Mouse (Mus musculus): ENCODE measurements around the gene Flcn. TPM values are rescaled to one million over a fixed set of nuclear protein-coding genes. Genes with fewer than 3 reads are reported as not detected.

Gene Flcn
- polyA plus RNA-seq, 1 experiment = 81.1 TPM

DNA sequence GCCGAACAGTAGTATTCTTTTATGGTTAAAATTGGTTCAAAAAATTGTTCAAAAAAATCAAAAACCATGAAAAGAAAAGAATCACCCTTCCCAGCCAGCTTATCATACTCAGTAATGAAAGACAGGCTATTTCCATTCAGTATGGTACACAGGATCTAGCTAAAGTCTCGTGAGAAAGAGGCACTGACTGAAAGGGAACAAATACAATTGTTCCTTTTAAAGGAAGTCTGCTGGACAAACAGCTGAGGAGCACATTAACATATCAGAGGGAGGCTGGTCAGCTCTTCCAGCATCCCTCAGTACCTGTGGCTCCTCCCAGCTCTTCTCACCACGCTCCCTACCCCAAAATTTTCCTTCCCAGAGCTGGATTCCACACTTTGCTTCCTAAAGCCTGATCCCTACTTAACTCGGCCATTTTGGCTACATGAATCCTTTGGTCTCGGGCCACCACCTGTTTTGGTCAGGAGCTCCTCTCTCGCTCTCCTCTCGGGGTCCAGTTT is 27.7 kb downstream of the Flcn start:
- WGBS = 71% methylated on average over 7 of the region's 7 CpGs
- DNase-seq = no peak
- Histone ChIP-seq H3K27ac (ENCODE audit: insufficient read depth, low read length) (no peak overlapping the region), H3K27me3 (ENCODE audit: control insufficient read depth, insufficient read depth, low read length) (no peaks in the 10 kb centered on the region), H3K4me3 (replicated peaks; ENCODE audit: insufficient read depth, low read depth, low read length) (no peak overlapping the region), H3K4me1 (ENCODE audit: control insufficient read depth, insufficient read depth, low read length) (peaks cover 3% of the 10 kb centered on the region)
- TF ChIP-seq POLR2A (IDR thresholded peaks at IDR 0.05; ENCODE audit: borderline replicate concordance, insufficient read depth, low read length) (no peak), CTCF (IDR thresholded peaks at IDR 0.05; ENCODE audit: borderline replicate concordance, insufficient read depth, low read depth, low read length) (no peak)

DNA sequence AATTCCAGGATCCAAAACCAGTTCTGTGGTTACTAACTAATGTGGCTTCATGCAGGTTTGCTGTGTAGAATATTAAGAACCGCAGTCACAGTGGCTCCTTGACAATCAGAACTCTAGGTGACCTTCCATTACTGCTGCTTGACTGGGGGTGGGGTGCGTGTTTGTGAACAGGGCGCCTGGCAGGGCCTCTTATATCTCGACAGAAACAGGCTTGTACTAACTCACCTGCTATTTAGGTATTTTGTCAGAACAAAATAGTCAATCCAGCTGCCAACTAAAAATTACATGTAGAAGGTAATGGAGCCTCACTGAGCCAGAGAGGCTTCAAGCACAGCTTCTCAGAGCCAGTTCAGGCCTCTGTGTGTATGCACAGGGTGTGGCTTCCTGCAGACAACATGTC is 29.6 kb downstream of the Flcn start:
- DNase-seq = no peak
- TF ChIP-seq CTCF (IDR thresholded peaks at IDR 0.05; ENCODE audit: borderline replicate concordance, insufficient read depth, low read depth, low read length) (no peak), POLR2A (IDR thresholded peaks at IDR 0.05; ENCODE audit: borderline replicate concordance, insufficient read depth, low read length) (no peak)
- Histone ChIP-seq H3K27ac (ENCODE audit: insufficient read depth, low read length) (no peak overlapping the region), H3K4me3 (replicated peaks; ENCODE audit: insufficient read depth, low read depth, low read length) (no peak overlapping the region), H3K27me3 (ENCODE audit: control insufficient read depth, insufficient read depth, low read length) (no peaks in the 10 kb centered on the region), H3K4me1 (ENCODE audit: control insufficient read depth, insufficient read depth, low read length) (peaks cover 4% of the 10 kb centered on the region)
- 92% methylated on average over 4 of the region's 4 CpGs for WGBS

DNA sequence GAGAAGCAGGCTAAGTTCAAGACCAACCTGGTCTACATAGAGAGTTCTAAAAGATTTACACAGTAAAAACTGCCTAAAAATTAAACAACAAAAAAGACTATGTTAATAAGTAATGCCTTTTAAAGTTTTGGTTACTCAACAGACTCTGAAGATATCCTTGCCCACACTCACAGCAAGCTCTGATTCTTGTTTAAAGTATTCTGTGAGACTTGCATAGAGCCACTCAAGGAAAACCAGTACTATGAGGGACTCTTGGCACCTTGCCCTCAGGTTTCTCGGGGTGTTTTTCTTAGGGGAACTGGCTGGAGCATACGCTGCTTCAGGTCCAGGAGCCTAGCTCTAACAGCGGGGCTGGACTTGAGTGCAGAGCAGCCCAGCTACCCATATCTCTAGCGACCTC is 30.4 kb downstream of the Flcn start:
- TF ChIP-seq CTCF (IDR thresholded peaks at IDR 0.05; ENCODE audit: borderline replicate concordance, insufficient read depth, low read depth, low read length) (no peak), POLR2A (IDR thresholded peaks at IDR 0.05; ENCODE audit: borderline replicate concordance, insufficient read depth, low read length) (no peak)
- H3K27me3 ChIP-seq (ENCODE audit: control insufficient read depth, insufficient read depth, low read length) = no peaks in the 10 kb centered on the region
- WGBS = 70% methylated on average over 4 of the region's 4 CpGs
- H3K4me1 ChIP-seq (ENCODE audit: control insufficient read depth, insufficient read depth, low read length) = peaks cover 4% of the 10 kb centered on the region
- DNase-seq = no peak
- no peak overlapping the region for H3K27ac ChIP-seq (ENCODE audit: insufficient read depth, low read length)
- no peak overlapping the region for H3K4me3 ChIP-seq (replicated peaks; ENCODE audit: insufficient read depth, low read depth, low read length)

DNA sequence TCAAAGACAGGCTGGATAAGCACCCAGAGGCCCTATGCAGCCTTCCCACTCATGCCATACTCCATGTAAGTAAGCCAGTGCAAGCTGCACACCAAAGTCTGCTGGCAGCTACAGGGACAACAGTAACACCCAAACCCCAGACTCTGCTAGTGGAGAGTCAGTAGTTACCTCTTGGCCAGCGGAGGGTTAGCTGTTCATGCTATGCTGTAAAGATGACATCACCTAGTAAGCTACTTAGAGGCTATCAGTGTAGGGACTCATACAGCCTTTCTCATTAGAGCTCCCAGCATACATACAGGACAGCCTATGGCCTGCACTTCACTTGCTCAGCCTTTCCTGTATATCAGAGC is 31.0 kb downstream of the Flcn start:
- no peak overlapping the region for H3K4me3 ChIP-seq (replicated peaks; ENCODE audit: insufficient read depth, low read depth, low read length)
- TF ChIP-seq POLR2A (IDR thresholded peaks at IDR 0.05; ENCODE audit: borderline replicate concordance, insufficient read depth, low read length) (no peak), CTCF (IDR thresholded peaks at IDR 0.05; ENCODE audit: borderline replicate concordance, insufficient read depth, low read depth, low read length) (no peak)
- no peak for DNase-seq
- peaks cover 7% of the 10 kb centered on the region for H3K4me1 ChIP-seq (ENCODE audit: control insufficient read depth, insufficient read depth, low read length)
- no peaks in the 10 kb centered on the region for H3K27me3 ChIP-seq (ENCODE audit: control insufficient read depth, insufficient read depth, low read length)
- 80% methylated on average over 1 of the region's 1 CpGs for WGBS
- H3K27ac ChIP-seq (ENCODE audit: insufficient read depth, low read length) = no peak overlapping the region

DNA sequence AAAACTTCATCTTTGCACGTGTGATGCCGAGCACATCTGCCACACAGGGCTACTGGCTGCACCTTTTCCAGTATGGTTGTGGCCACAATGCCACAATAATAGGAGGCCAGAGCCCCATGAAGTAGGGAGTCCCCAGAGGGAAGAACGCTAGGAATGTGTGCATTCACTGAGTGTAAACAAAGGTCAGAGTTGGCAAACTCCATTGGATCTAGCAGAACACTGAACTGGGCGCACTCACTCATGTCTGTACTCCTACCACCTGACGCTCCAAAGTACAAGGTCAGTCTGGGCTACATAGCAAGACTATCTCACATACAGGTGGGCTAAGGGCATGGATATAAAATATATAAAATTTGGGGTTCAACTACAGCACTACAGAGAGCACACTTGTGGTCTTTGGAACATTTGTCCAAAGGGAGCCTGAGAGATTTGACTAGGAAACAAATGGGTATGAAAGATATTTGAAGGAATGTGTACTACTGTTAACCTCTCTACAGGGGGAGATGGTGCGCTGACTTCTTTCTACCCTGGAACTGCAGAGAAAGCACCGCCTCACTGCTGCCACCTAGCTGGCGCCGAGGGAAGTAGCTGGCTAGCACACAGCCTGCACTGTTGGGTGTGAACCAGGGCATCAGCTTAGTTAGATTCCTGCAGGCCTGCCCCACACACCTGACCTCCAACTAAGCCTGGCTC is 31.5 kb downstream of the Flcn start:
- peaks cover 12% of the 10 kb centered on the region for H3K4me1 ChIP-seq (ENCODE audit: control insufficient read depth, insufficient read depth, low read length)
- H3K4me3 ChIP-seq (replicated peaks; ENCODE audit: insufficient read depth, low read depth, low read length) = no peak overlapping the region
- WGBS = 57% methylated on average over 9 of the region's 9 CpGs
- peak; percentile 71 to 80 for DNase-seq
- H3K27me3 ChIP-seq (ENCODE audit: control insufficient read depth, insufficient read depth, low read length) = no peaks in the 10 kb centered on the region
- no peak overlapping the region for H3K27ac ChIP-seq (ENCODE audit: insufficient read depth, low read length)
- peak; percentile 98 for TF ChIP-seq CTCF (IDR thresholded peaks at IDR 0.05; ENCODE audit: borderline replicate concordance, insufficient read depth, low read depth, low read length)
- no peak for TF ChIP-seq POLR2A (IDR thresholded peaks at IDR 0.05; ENCODE audit: borderline replicate concordance, insufficient read depth, low read length)

DNA sequence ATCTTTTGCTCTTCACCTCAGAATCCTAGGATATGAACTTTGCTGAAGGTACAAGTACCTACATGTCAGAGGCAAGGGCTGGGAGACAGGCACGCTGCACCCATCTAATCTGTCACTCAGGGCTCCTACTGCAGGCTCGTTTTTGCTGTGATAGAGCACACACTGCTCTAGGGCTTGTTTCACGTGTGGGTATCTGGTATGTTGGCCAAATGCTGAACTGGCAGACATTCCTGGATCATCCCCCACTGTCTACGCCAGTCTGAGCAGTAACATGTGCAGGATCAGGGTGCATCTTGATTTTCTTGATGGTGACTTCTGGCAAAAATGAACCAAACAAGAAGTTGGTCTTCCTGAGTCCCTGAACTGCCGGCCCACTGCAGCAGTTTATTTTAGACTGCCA is 32.6 kb downstream of the Flcn start:
- H3K4me1 ChIP-seq (ENCODE audit: control insufficient read depth, insufficient read depth, low read length) = peaks cover 17% of the 10 kb centered on the region
- 39% methylated on average over 5 of the region's 5 CpGs for WGBS
- no peaks in the 10 kb centered on the region for H3K27me3 ChIP-seq (ENCODE audit: control insufficient read depth, insufficient read depth, low read length)
- no peak overlapping the region for H3K27ac ChIP-seq (ENCODE audit: insufficient read depth, low read length)
- no peak for TF ChIP-seq POLR2A (IDR thresholded peaks at IDR 0.05; ENCODE audit: borderline replicate concordance, insufficient read depth, low read length)
- no peak for TF ChIP-seq CTCF (IDR thresholded peaks at IDR 0.05; ENCODE audit: borderline replicate concordance, insufficient read depth, low read depth, low read length)
- peak in 1 of 2 experiments; percentile 34 for DNase-seq
- no peak overlapping the region for H3K4me3 ChIP-seq (replicated peaks; ENCODE audit: insufficient read depth, low read depth, low read length)

DNA sequence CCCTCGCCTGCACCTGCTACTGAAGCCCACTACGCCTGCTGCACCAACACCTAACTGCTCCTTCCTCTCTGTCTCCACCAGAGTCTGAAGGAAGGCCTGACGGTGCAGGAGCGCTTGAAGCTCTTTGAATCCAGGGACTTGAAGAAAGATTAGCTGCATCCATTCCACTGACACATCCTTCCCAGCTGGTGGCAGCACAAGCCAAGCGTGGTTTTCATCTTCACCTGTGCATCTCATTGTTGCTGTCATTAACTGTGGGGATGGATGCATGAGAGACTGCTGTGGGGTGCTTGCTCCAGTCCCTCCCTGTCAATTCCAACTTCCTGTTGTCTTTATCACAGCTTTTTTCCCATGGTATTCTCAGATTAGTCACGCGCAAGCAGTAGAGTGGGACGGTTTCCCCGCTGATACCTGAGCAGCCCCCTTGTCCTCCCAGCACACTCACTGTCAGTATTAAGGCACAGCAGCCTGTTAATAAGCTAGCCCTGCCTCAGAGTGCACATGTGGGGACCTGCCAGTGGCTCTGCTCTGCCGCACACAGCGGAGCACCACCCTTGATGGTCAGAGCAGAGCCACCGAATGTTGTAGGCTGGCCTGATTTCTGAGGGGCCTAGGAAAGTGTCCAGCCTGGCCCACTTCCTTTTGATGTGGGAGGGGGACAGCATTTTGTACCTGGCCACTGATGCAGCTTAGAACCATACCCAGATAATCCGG is 34.2 kb downstream of the Flcn start:
- Histone ChIP-seq H3K27me3 (ENCODE audit: control insufficient read depth, insufficient read depth, low read length) (no peaks in the 10 kb centered on the region), H3K4me1 (ENCODE audit: control insufficient read depth, insufficient read depth, low read length) (peaks cover 28% of the 10 kb centered on the region), H3K27ac (ENCODE audit: insufficient read depth, low read length) (no peak overlapping the region), H3K4me3 (replicated peaks; ENCODE audit: insufficient read depth, low read depth, low read length) (no peak overlapping the region)
- TF ChIP-seq CTCF (IDR thresholded peaks at IDR 0.05; ENCODE audit: borderline replicate concordance, insufficient read depth, low read depth, low read length) = peak; percentile 20; the same call in 1 of the 2 replicates
- no peak for TF ChIP-seq POLR2A (IDR thresholded peaks at IDR 0.05; ENCODE audit: borderline replicate concordance, insufficient read depth, low read length)
- DNase-seq = peak in 1 of 2 experiments; percentile 19
- WGBS = 79% methylated on average over 13 of the region's 13 CpGs

DNA sequence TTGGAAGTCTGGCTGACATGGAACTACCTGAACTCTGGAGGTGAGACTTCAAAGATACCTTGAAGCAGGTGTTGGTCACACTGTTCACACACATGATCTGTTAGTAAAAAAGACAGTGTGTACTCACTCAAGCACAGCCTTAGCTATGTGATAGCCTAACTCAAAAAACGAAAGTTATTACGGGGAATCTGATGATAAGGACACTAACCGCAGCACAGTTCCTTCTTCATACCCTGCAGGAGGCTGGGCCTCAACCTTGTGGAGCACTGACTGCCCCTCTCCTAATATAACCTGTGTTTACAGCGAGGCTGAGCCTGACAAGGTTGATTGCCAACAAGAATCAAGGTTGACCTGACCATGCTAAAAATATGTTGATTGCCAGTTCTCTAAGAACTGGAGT is 35.3 kb downstream of the Flcn start:
- H3K27me3 ChIP-seq (ENCODE audit: control insufficient read depth, insufficient read depth, low read length) = no peaks in the 10 kb centered on the region
- DNase-seq = no peak
- H3K4me1 ChIP-seq (ENCODE audit: control insufficient read depth, insufficient read depth, low read length) = peaks cover 28% of the 10 kb centered on the region
- H3K27ac ChIP-seq (ENCODE audit: insufficient read depth, low read length) = no peak overlapping the region
- 85% methylated on average over 4 of the region's 4 CpGs for WGBS
- TF ChIP-seq CTCF (IDR thresholded peaks at IDR 0.05; ENCODE audit: borderline replicate concordance, insufficient read depth, low read depth, low read length) = no peak
- no peak for TF ChIP-seq POLR2A (IDR thresholded peaks at IDR 0.05; ENCODE audit: borderline replicate concordance, insufficient read depth, low read length)
- H3K4me3 ChIP-seq (replicated peaks; ENCODE audit: insufficient read depth, low read depth, low read length) = no peak overlapping the region
